Mouse (Mus musculus): ENCODE results near the gene Il17c. TPM values are rescaled to one million over a fixed set of nuclear protein-coding genes. Genes with fewer than 3 reads are reported as not detected.

The Il17c gene
- polyA plus RNA-seq (2014; fragmentation: Nextera tagmentation; extraction: Ambion mirVana), result 0.57 TPM in 1 of 2 replicates, not detected in the other

DNA sequence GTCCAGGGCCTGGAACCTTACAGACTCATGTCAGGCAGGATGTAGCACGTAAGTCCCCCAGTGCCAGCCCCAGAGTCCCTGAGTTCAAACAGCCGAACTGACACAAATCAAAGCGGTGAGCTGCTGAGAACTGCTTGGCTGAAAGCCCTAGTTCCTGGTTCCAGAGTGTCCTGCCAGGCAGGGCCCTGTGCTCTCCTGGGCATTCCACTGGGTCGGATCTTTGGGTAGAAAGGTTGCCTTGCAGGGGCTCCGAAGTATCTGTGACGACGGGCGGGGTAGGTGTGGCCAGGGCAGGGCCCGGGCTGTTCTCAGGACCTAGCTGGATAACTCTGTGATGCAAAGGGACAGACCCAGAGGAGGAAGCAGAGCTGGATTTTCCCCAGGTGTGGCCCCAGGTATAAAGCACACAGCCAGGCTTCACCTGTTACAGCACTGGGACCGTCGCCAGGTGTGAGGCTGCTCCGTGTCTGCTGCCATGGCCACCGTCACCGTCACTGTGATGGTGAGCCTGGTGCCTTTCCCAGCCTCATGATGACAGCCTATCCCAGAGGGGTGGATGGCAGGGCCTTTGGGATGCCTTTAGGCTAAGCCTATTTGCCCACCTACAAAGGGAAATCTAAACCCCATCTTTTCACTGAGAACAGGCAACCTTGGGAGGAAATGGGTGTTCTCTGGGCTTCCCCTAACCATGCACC lies at the start of gene Il17c:
TSS of gene Il17c (plus strand) at position 645 of the 695 bp plus-strand sequence.
- Histone ChIP-seq H3K27me3 (ENCODE audit: control insufficient read depth, insufficient read depth, low read length) (no peaks in the 10 kb centered on the region), H3K9ac (ENCODE audit: low read length) (no peak within 1 kb of the TSS), H3K36me3 (ENCODE audit: control insufficient read depth, insufficient read depth, low read length) (peaks cover 10% of the 10 kb centered on the region), H3K4me1 (ENCODE audit: control insufficient read depth, insufficient read depth, low read length) (no peaks in the 10 kb centered on the region), H3K9me3 (ENCODE audit: control insufficient read depth, low read length) (no peaks in the 10 kb centered on the region), H3K4me2 (ENCODE audit: low read depth) (no peak within 1 kb of the TSS), H3K4me3 (ENCODE audit: low read depth, low read length) (no peak within 1 kb of the TSS), H3K27ac (ENCODE audit: low read depth, low read length) (no peak within 1 kb of the TSS)
- no peak for ATAC-seq (ENCODE audit: insufficient read depth, low FRiP score, low TSS enrichment)
- no peak for DNase-seq (ENCODE audit: low spot score)
- WGBS, result 85% methylated on average over 14 of the region's 14 CpGs

DNA sequence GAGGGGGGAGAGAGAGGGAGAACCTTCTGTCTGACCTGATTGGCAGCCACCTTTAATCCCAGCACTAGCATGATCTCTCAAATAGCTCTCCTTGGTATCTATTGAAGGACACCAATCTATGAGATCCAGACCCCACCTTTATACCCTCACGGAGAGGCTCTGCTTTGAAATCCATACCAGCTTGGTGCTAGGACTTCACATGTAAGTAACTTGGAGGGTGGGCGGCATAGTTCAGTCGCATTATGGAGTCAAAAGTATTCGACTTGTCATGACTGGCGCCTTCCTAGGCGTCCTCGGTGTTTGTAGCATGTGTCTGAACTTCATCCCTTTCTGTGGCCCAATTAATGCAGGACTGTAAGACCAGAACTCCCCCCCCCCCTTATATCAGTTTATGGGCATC lies 46.5 kb upstream of the Il17c start:
- Histone ChIP-seq H3K27me3 (ENCODE audit: control insufficient read depth, insufficient read depth, low read length) (no peaks in the 10 kb centered on the region), H3K4me2 (ENCODE audit: low read depth) (peak overlapping the region; percentile 40; the same call in 1 of the 2 replicates), H3K9me3 (ENCODE audit: control insufficient read depth, low read length) (no peaks in the 10 kb centered on the region), H3K36me3 (ENCODE audit: control insufficient read depth, insufficient read depth, low read length) (no peaks in the 10 kb centered on the region; the same call in 1 of the 2 replicates), H3K4me3 (ENCODE audit: low read depth, low read length) (no peak overlapping the region), H3K27ac (ENCODE audit: low read depth, low read length) (no peak overlapping the region), H3K9ac (ENCODE audit: low read length) (no peak overlapping the region), H3K4me1 (ENCODE audit: control insufficient read depth, insufficient read depth, low read length) (peaks cover 6% of the 10 kb centered on the region; the same call in 1 of the 2 replicates)
- 96% methylated on average over 7 of the region's 7 CpGs for WGBS
- ATAC-seq (ENCODE audit: insufficient read depth, low FRiP score, low TSS enrichment) (no peak; the same call in 1 of the 2 replicates), DNase-seq (ENCODE audit: low spot score) (no peak)

DNA sequence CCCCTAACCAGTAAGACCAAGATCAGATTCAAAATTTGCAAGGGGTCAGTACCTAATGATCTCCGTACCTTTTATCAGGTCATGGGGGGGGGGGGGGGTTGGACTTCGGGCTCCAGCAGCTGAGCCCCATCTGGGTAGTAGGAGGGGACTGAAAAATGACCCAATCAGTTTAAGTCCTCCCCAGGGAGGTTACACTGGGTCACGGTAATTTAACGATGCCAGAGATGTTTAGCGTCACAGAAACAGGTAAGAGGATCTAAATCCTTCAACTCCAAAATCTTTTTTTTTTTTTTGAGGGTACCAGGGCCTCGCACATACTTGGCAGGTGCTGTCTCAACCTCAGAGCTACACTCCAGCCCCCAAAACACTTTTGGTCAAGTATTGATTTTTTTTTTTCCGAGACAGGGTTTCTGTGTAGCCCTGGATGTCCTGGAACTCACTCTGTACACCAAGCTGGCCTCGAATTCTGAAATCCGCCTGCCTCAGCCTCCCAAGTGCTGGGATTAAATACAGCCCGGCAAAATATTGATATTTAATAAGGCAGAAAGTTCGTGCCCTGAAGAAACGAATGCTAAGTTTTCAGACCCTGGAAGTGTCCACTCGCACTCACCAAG lies 46.0 kb upstream of the Il17c start:
- Histone ChIP-seq H3K9me3 (ENCODE audit: control insufficient read depth, low read length) (no peaks in the 10 kb centered on the region), H3K27ac (ENCODE audit: low read depth, low read length) (no peak overlapping the region), H3K9ac (ENCODE audit: low read length) (no peak overlapping the region), H3K4me1 (ENCODE audit: control insufficient read depth, insufficient read depth, low read length) (peaks cover 6% of the 10 kb centered on the region; the same call in 1 of the 2 replicates), H3K4me3 (ENCODE audit: low read depth, low read length) (peak overlapping the region; percentile 97), H3K36me3 (ENCODE audit: control insufficient read depth, insufficient read depth, low read length) (no peaks in the 10 kb centered on the region; the same call in 1 of the 2 replicates), H3K4me2 (ENCODE audit: low read depth) (peak overlapping the region; percentile 40), H3K27me3 (ENCODE audit: control insufficient read depth, insufficient read depth, low read length) (no peaks in the 10 kb centered on the region)
- DNase-seq (ENCODE audit: low spot score) (no peak), ATAC-seq (ENCODE audit: insufficient read depth, low FRiP score, low TSS enrichment) (no peak; the same call in none of the 2 replicates)
- WGBS, result 25% methylated on average over 12 of the region's 13 CpGs

DNA sequence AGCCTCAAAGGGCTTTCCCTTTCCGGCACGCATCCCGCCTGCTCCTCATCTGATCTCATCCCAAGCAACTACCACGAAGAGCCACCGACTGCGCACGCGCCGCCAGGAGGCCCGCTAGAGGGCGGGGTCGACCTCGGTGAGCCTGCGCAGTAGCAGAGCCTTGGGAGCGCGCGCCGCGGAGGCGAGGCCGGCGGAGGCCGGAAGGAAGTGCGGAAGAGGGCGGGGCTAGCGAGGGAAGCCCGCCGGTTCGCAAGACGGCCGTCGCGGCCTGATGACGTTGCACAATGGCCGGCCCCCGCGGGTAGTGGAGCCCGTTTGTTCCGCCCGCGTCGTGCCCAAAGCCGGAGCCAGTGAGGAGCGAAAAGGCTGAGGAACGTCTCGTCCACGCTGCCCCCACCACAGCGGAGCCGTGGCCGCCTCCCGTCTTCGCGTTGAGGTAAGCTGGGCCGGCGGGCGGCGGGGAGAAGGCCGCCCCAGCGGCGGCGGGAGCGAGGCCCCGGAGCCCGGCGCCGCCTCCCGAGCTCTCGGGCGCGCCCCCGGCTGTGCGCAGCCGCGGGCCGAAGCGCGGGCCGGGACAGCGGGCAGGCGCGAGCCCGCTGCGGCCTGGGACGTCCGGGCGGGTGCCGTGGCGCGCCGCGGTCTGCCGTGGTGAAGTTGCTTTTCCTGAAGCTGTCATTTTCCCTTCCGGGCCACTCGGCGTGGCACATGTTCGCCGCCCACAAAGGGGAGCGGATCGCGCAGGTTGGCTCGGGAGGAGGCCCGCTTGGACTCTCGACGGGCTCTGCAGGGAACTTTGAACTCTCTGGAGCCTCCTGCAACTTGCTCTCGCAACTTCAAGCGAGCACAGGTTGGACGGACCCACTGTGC lies 45.2 kb upstream of the Il17c start, which contains the start of gene Zc3h18:
TSS of gene Zc3h18 (plus strand) at position 245 of the 867 bp plus-strand sequence.
- Histone ChIP-seq H3K4me2 (ENCODE audit: low read depth) (peak within 1 kb of the TSS; percentile 84), H3K9ac (ENCODE audit: low read length) (peak within 1 kb of the TSS; percentile 92), H3K4me1 (ENCODE audit: control insufficient read depth, insufficient read depth, low read length) (peaks cover 6% of the 10 kb centered on the region; the same call in 1 of the 2 replicates), H3K4me3 (ENCODE audit: low read depth, low read length) (peak within 1 kb of the TSS; percentile 97), H3K9me3 (ENCODE audit: control insufficient read depth, low read length) (no peaks in the 10 kb centered on the region), H3K36me3 (ENCODE audit: control insufficient read depth, insufficient read depth, low read length) (no peaks in the 10 kb centered on the region; the same call in 1 of the 2 replicates), H3K27me3 (ENCODE audit: control insufficient read depth, insufficient read depth, low read length) (no peaks in the 10 kb centered on the region), H3K27ac (ENCODE audit: low read depth, low read length) (peak within 1 kb of the TSS; percentile 79)
- WGBS, result under 1% methylated on average over 93 of the region's 107 CpGs
- ATAC-seq (ENCODE audit: insufficient read depth, low FRiP score, low TSS enrichment) (peak; percentile 79), DNase-seq (ENCODE audit: low spot score) (peak; percentile 100)

DNA sequence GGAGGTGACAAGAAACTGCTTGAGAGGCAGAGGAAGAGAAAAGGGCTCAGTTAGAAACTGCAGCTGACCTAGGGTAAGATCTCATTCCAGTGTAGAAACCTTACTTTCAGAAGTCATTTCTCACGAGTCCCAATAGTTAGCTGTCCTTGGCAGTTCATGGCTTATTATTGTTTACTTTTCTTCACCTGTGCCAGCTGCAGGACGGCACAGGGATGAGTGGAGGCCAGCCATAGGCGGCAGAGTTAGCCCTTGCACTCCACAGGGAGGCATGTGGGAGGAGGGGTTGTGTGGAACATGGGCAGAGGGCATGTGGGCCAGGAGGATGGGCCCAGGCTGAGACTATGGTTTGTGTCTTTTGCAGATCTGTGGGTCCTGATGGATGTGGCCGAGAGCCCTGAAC lies 38.8 kb upstream of the Il17c start:
- H3K4me1 ChIP-seq (ENCODE audit: control insufficient read depth, insufficient read depth, low read length), result no peaks in the 10 kb centered on the region
- ATAC-seq (ENCODE audit: insufficient read depth, low FRiP score, low TSS enrichment), result no peak
- WGBS, result 88% methylated on average over 4 of the region's 4 CpGs
- H3K9me3 ChIP-seq (ENCODE audit: control insufficient read depth, low read length), result no peaks in the 10 kb centered on the region
- no peaks in the 10 kb centered on the region for H3K27me3 ChIP-seq (ENCODE audit: control insufficient read depth, insufficient read depth, low read length)
- H3K4me3 ChIP-seq (ENCODE audit: low read depth, low read length), result no peak overlapping the region
- H3K4me2 ChIP-seq (ENCODE audit: low read depth), result no peak overlapping the region
- H3K9ac ChIP-seq (ENCODE audit: low read length), result no peak overlapping the region
- no peak for DNase-seq (ENCODE audit: low spot score)
- H3K27ac ChIP-seq (ENCODE audit: low read depth, low read length), result no peak overlapping the region
- peaks cover 23% of the 10 kb centered on the region for H3K36me3 ChIP-seq (ENCODE audit: control insufficient read depth, insufficient read depth, low read length)

DNA sequence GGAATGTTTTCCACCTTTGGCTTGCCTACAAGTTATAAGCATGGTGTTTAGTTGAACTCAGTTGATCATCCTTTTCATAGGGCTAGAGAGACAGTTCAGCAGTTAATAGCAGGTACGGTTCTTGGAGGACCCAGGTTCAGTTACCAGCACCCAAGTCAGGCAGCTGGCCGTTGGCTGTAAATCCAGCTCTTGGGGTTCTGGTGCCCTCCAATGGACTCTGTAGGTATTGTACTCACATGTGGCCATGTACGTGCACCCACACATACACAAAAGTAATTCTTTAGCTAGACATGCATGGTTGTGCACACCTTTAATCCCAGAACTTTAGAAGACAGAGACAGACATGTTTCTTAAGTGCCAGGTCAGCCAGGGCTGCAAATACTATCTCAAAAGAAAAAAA lies 32.5 kb upstream of the Il17c start:
- Histone ChIP-seq H3K27ac (ENCODE audit: low read depth, low read length) (no peak overlapping the region), H3K9me3 (ENCODE audit: control insufficient read depth, low read length) (no peaks in the 10 kb centered on the region), H3K4me1 (ENCODE audit: control insufficient read depth, insufficient read depth, low read length) (no peaks in the 10 kb centered on the region), H3K36me3 (ENCODE audit: control insufficient read depth, insufficient read depth, low read length) (peaks cover 34% of the 10 kb centered on the region), H3K4me3 (ENCODE audit: low read depth, low read length) (no peak overlapping the region), H3K27me3 (ENCODE audit: control insufficient read depth, insufficient read depth, low read length) (no peaks in the 10 kb centered on the region), H3K4me2 (ENCODE audit: low read depth) (no peak overlapping the region), H3K9ac (ENCODE audit: low read length) (no peak overlapping the region)
- DNase-seq (ENCODE audit: low spot score) (no peak), ATAC-seq (ENCODE audit: insufficient read depth, low FRiP score, low TSS enrichment) (no peak)
- WGBS, result 87% methylated on average over 3 of the region's 3 CpGs

DNA sequence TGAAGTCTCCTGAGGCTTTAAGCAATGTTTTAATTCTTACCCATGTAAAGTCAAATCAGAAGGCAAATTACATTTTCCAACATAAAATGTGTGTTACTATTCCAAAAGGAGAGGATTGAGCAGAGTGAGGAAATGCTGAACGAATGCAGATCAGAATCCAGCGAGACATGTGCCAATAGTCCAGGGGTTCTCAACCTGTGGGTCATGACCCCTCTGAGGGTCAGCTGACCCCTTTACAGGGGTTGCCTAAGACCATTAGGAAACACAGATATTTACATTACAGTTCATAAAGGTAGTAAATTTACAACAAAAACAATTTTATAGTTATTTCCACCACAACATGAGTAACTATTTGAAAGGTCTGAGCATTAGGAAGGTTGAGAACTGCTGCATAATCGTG lies 31.1 kb upstream of the Il17c start:
- ATAC-seq (ENCODE audit: insufficient read depth, low FRiP score, low TSS enrichment) (no peak), DNase-seq (ENCODE audit: low spot score) (no peak)
- Histone ChIP-seq H3K4me3 (ENCODE audit: low read depth, low read length) (no peak overlapping the region), H3K4me2 (ENCODE audit: low read depth) (no peak overlapping the region), H3K4me1 (ENCODE audit: control insufficient read depth, insufficient read depth, low read length) (no peaks in the 10 kb centered on the region), H3K9me3 (ENCODE audit: control insufficient read depth, low read length) (no peaks in the 10 kb centered on the region), H3K9ac (ENCODE audit: low read length) (no peak overlapping the region), H3K27me3 (ENCODE audit: control insufficient read depth, insufficient read depth, low read length) (no peaks in the 10 kb centered on the region), H3K27ac (ENCODE audit: low read depth, low read length) (no peak overlapping the region), H3K36me3 (ENCODE audit: control insufficient read depth, insufficient read depth, low read length) (peaks cover 33% of the 10 kb centered on the region)
- WGBS, result 94% methylated on average over 3 of the region's 3 CpGs

DNA sequence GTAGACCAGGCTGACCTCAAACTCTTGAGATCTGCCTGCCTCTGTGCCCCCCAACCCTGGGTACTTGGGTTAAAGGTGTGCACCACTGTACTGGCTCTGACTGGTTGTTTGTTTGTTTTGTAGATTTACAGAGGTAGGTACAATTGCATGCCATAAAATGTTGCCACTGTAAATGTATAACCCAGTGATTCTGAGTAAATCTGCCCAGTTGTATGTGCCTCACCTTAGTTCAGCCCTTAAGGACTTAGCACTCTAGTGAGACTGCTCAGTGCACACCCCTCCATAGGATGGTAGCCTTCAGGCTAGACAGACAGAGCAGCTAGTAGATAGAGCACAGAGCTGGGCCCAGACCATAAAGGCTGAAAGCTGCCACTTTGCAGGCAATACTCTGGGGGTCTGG lies 28.1 kb upstream of the Il17c start:
- Histone ChIP-seq H3K27ac (ENCODE audit: low read depth, low read length) (no peak overlapping the region), H3K9ac (ENCODE audit: low read length) (no peak overlapping the region), H3K4me1 (ENCODE audit: control insufficient read depth, insufficient read depth, low read length) (no peaks in the 10 kb centered on the region), H3K36me3 (ENCODE audit: control insufficient read depth, insufficient read depth, low read length) (peaks cover 21% of the 10 kb centered on the region), H3K27me3 (ENCODE audit: control insufficient read depth, insufficient read depth, low read length) (no peaks in the 10 kb centered on the region), H3K4me3 (ENCODE audit: low read depth, low read length) (no peak overlapping the region), H3K9me3 (ENCODE audit: control insufficient read depth, low read length) (no peaks in the 10 kb centered on the region), H3K4me2 (ENCODE audit: low read depth) (no peak overlapping the region)
- DNase-seq (ENCODE audit: low spot score), result no peak
- no peak for ATAC-seq (ENCODE audit: insufficient read depth, low FRiP score, low TSS enrichment)

All from neural tube, embryonic 11.5 days (tissue).